Mouse (Mus musculus): ENCODE measurements around the gene Gabra3.

Gene Gabra3

DNA sequence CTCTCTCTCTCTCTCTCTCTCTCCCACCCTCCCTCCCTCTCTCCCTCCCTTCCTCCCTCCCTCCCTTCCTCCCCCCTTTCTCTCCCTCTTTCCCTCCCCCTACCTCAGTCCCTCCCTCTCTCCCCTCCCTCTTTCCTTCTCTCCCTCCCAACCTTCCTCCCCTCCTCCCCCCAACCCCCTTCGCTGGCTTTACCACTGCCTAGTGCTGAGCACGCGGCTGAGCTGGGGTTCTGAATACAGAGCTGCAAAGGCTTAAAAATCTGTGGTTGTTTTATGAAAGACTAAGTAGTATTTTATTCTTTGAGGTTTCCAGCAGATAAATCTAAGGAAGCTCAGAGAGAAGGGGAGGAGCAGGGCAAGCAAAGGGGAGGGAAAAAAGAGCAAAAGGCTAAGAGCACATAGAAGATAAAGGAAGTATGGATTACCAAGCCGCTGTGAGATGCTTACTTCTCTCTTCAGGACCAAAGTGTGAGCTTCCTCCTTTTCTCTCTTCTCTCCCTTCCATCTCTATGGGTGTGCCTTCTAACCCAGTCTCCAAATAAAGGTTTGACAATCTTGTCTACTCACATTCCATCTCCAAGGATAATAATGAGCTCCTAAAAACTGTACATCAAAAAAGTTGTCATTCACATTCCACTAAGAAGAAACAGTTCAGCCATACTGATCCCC lies at the start of gene Gabra3:
Gene Gabra3, minus strand, starts transcription at position 619 of the 669 bp plus-strand sequence.
- no peak for DNase-seq

DNA sequence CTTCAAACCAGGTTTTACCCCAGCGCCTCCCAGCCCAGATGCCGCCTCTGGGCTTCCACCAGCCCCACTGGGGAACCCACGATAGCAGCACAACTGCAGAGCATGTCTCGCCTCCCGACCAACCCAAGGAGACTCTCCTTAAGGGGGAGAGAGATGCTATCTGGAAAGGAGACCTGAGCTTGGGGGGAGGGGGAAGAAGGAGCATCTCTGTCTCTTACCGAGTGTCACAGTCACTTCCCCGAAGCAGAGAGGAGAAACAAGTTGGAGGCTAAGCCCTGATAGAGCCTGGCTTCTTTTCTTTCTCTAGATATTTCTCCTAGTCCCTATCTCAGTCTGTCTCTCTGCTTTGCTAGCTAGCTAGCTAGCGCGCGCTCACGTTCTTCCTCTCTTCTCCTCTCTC lies 859 bp downstream of the Gabra3 start:
- no peak for DNase-seq

DNA sequence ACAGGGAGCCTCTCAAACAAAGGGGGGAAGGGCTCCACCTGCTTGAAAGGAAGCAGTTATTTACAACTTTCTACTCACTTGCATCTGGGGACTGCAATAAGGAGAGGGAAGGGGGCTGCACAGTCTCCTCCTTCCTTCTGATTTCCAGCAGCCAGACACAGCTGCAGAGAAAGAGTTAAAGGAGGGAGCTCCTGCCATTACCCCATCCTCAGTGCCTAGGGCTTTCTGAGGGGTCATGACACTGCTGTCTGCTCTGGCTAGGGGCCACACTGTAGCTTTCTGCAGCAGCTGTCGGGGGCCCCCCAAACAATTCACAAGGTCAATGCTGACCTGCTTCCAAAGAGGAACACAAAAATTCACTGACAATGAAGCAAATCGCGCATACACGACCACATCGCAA lies 1.3 kb downstream of the Gabra3 start:
- no peak for DNase-seq

DNA sequence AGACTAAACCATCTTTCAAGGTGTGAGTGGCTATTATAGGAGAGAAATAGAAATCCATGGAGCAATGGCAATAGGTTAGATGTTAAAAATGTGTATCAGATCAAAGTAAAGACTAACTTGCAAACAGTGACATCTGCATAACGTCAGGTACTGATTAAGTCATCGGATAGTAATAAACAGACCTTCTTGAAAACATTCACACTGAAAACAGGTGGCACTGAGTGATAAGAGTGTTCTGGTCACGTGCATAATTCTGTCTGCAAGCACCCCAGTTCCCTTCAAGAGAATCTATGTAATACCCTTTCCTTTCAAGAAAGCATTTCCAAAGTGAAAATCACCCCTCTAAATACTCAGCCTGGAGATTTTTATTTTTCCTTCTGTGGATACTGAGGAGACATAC lies 6.0 kb downstream of the Gabra3 start:
- DNase-seq: no peak

DNA sequence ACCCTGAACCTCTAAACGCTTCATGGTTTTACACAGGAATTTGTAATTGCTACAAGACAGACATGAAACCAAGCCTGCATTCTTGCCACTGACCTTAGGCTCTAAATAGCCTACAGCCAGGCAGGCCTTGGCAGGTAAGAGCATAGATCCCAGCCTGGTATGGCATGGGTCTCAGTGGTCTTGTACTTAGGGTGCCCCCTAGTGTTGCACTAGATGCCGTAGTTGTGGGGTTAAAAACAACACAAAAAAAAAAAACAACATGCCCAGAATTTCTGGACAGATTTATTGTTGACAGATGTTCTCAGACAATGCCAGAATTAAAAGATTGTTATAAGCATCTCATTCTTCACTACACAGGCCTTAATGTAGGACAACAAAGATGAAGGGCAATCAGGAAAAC lies 12.0 kb downstream of the Gabra3 start:
- no peak for DNase-seq

DNA sequence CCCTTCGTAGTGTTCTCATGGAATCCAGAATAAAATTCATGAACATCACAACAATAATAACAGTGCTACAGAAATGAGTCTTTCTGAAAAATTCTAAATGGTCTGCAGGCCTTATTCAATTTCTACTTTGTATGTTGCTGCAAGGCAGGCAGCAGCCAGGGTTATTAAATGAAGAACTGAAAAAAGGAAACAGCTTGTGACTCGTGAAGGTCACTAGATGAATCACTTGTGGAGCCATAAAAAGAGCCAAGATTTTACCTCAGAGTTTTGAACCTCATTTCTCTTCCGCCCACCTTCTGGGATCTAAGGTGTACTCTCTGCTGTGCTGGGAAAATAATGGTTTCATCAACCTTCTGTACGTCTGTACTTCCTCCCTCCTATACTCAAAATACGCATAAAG lies 159.4 kb downstream of the Gabra3 start:
- no peak for DNase-seq

DNA sequence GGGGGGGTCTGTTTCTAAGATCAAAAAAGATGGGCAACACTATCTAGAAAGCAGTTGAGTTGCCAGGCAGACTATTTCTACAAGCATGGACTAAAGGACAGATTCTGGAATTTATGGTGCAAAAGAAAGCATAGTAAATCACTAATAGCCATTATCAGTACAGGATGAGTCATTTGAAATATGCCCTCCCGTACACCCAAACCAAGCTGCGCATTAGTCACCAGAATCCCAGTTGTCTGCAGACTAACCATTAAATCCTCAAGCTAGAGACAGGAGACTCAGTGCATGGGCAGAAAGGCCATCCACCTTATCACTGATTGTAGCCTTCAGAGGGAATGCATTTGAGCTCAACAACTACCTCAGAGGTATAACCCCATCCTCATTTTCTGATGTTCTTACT lies 166.8 kb downstream of the Gabra3 start:
- no peak for DNase-seq

DNA sequence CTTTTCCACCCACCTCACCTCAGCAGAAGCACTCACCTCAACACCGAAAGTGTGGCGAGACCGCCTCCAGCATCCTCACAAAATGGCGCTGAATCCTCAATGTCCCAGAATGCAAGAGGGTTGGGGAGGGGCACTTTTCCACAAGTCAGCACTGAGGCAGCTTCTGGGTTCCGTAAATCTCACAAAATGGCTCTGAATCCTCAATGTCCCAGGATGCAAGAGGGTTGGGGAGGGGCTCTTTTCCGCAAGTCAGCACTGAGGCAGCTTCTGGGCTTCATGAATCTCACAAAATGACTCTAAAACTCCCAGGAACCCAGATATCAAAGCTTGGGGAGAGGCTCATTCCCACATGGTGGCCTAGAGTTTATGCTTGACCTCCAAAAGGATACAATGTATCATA lies 269.9 kb downstream of the Gabra3 start, which contains the start of gene Magea10:
Gene Magea10, minus strand, starts transcription at position 101 of the 400 bp plus-strand sequence.
- no peak for DNase-seq

Measured in cerebellum, adult 11 months (tissue).